Mouse (Mus musculus) kidney, postnatal 0 days (tissue): Measurements from ENCODE around the gene Rnf152. TPM values are rescaled to one million over a fixed set of nuclear protein-coding genes. Genes with fewer than 3 reads are reported as not detected.

Experiments
- ATAC-seq: fragments of 200-750 bp; cut with Nextera tagmentation; replicated peaks from 2 replicates; pipeline ENCODE4 v1.8.0; 2017; ENCODE audit warnings: low read depth, moderate number of reproducible peaks, moderate TSS enrichment, moderate library complexity; ENCODE audit not compliant: low FRiP score
- DNase-seq: peaks from one replicate; pipeline ENCODE4 v3.0.0-alpha.2; 2016; ENCODE audit warnings: low spot score
- H3K27ac ChIP-seq: fragments of 300-500 bp; sonication (generic); 2 replicates; pipeline ENCODE4 v1.5.1; 2014; ENCODE audit warnings: mild to moderate bottlenecking
- H3K27me3 ChIP-seq: fragments of 300-500 bp; sonication (generic); 2 replicates; pipeline ENCODE4 v1.6.1; 2014; ENCODE audit warnings: low read length, mixed read lengths; ENCODE audit not compliant: insufficient read depth
- H3K36me3 ChIP-seq: fragments of 300-500 bp; sonication (generic); 2 replicates; pipeline ENCODE4 v1.6.1; 2014; ENCODE audit warnings: low read length, mixed read lengths; ENCODE audit not compliant: insufficient read depth
- H3K4me1 ChIP-seq: fragments of 300-500 bp; sonication (generic); replicated peaks from 2 replicates; pipeline ENCODE4 v1.6.1; 2014; ENCODE audit warnings: antibody characterized with exemption, low read length, mixed read lengths; ENCODE audit not compliant: insufficient read depth
- H3K4me2 ChIP-seq: fragments of 300-500 bp; sonication (generic); 2 replicates; pipeline ENCODE4 v1.6.1; 2014; ENCODE audit warnings: mild to moderate bottlenecking, low read length, moderate library complexity, mixed read lengths
- H3K4me3 ChIP-seq: fragments of 300-500 bp; sonication (generic); replicated peaks from 2 replicates; pipeline ENCODE4 v1.5.1; 2014; ENCODE audit warnings: low read depth, low read length
- H3K9ac ChIP-seq: fragments of 300-500 bp; sonication (generic); 2 replicates; pipeline ENCODE4 v1.6.1; 2014; ENCODE audit warnings: low read depth, low read length
- H3K9me3 ChIP-seq: fragments of 300-500 bp; sonication (generic); replicated peaks from 2 replicates; pipeline ENCODE4 v1.6.1; 2016; ENCODE audit warnings: low read length, inconsistent platforms, mixed read lengths
- CTCF ChIP-seq: IDR thresholded peaks from 2 replicates; pipeline ENCODE4 v1.5.1; 2016; ENCODE audit warnings: antibody characterized with exemption, low read depth, mild to moderate bottlenecking, moderate library complexity
- WGBS: fragments of 180-500 bp; shearing (Covaris S2); extraction: QIAGEN DNeasy Blood & Tissue Kit; methylation state at CpG from one replicate; pipeline ENCODE4 v1.1.7; 2014; 5-methylcytosine and 5-hydroxymethylcytosine counted together
- polyA plus RNA-seq: library from polyadenylated mRNA; unstranded; fragments of >200 nt; fragmentation: Nextera tagmentation; extraction: Ambion mirVana; gene quantifications from 2 replicates; pipeline ENCODE4 v1.2.1, GENCODE M21; 2015

Gene Rnf152
- polyA plus RNA-seq, 1 experiment from 2014 or later = 2.0 TPM

- DNase-seq = no peak
- H3K4me3 ChIP-seq = no peak overlapping the region
- no peaks in the 10 kb centered on the region for H3K9me3 ChIP-seq
- no peak overlapping the region for H3K4me2 ChIP-seq
- H3K4me1 ChIP-seq = no peaks in the 10 kb centered on the region
- no peaks in the 10 kb centered on the region for H3K36me3 ChIP-seq
- no peak overlapping the region for H3K9ac ChIP-seq
- H3K27me3 ChIP-seq = no peaks in the 10 kb centered on the region
- no peak for ATAC-seq
- no peak overlapping the region for H3K27ac ChIP-seq
- TF ChIP-seq CTCF = no peak
- 37% methylated on average over 3 of the region's 3 CpGs for WGBS
Observed at GRCm38 (mm10) chr1:105246075-105246574, 110.4 kb downstream of the Rnf152 start.

- DNase-seq = no peak
- H3K4me2 ChIP-seq = no peak overlapping the region
- no peak for ATAC-seq
- H3K4me3 ChIP-seq = no peak overlapping the region
- no peaks in the 10 kb centered on the region for H3K27me3 ChIP-seq
- H3K27ac ChIP-seq = no peak overlapping the region
- WGBS = 69% methylated on average over 6 of the region's 6 CpGs
- no peak for TF ChIP-seq CTCF
- H3K9me3 ChIP-seq = no peaks in the 10 kb centered on the region
- no peaks in the 10 kb centered on the region for H3K4me1 ChIP-seq
- H3K36me3 ChIP-seq = no peaks in the 10 kb centered on the region
- no peak overlapping the region for H3K9ac ChIP-seq
Observed at GRCm38 (mm10) chr1:105243359-105244142, 113.0 kb downstream of the Rnf152 start.

- Histone ChIP-seq H3K4me1 (no peaks in the 10 kb centered on the region), H3K9ac (no peak overlapping the region), H3K36me3 (no peaks in the 10 kb centered on the region), H3K27ac (no peak overlapping the region), H3K4me2 (no peak overlapping the region), H3K9me3 (no peaks in the 10 kb centered on the region), H3K27me3 (no peaks in the 10 kb centered on the region), H3K4me3 (no peak overlapping the region)
- DNase-seq = no peak
- TF ChIP-seq CTCF = no peak
- ATAC-seq = no peak
Observed at GRCm38 (mm10) chr1:105240185-105240584, 116.3 kb downstream of the Rnf152 start.
